Mouse (Mus musculus) kidney, adult 2 months (tissue): ENCODE measurements at regions not wholly inside any gene's neighbourhood (a gene's known extent, or its start where the extent isn't known, plus 50 kb on each side); places are given as distances from the start of the nearest gene placed in this dataset.
A peak's percentile ranks its signal among the peaks of the same experiment; 100 is the strongest.

ENCODE experiments used
- DNase-seq: peaks from one replicate; pipeline ENCODE4 v3.0.0; 2021
- H3K27ac ChIP-seq: fragments of 200-500 bp; 2 replicates; pipeline ENCODE4 v1.5.1; 2012; ENCODE audit warnings: low read depth, low read length, control low read depth, inconsistent platforms; ENCODE audit not compliant: insufficient read depth
- H3K27me3 ChIP-seq: fragments of 200-500 bp; replicated peaks from 2 replicates; pipeline ENCODE4 v1.6.1; 2012; ENCODE audit warnings: mild to moderate bottlenecking, moderate library complexity, low read length, inconsistent platforms; ENCODE audit not compliant: control insufficient read depth, insufficient read depth
- H3K36me3 ChIP-seq: fragments of 200-500 bp; 2 replicates; pipeline ENCODE4 v1.6.1; 2012; ENCODE audit warnings: mild to moderate bottlenecking, moderate library complexity, low read length, inconsistent platforms; ENCODE audit not compliant: control insufficient read depth, insufficient read depth
- H3K4me1 ChIP-seq: fragments of 200-500 bp; 2 replicates; pipeline ENCODE4 v1.6.1; 2011; ENCODE audit warnings: low read length; ENCODE audit not compliant: control insufficient read depth, insufficient read depth
- H3K4me3 ChIP-seq: fragments of 200-500 bp; 2 replicates; pipeline ENCODE4 v1.5.1; 2011; ENCODE audit warnings: mild to moderate bottlenecking, low read depth, low read length, control low read depth; ENCODE audit not compliant: insufficient read depth
- CTCF ChIP-seq: fragments of 200-500 bp; conservative IDR thresholded peaks from 2 replicates; pipeline ENCODE4 v1.5.1; 2011; ENCODE audit warnings: low read depth, mild to moderate bottlenecking, control low read depth, low read length, moderate library complexity, mixed read lengths; ENCODE audit not compliant: insufficient read depth, insufficient read length
- POLR2A ChIP-seq: fragments of 200-500 bp; IDR thresholded peaks from one replicate; pipeline ENCODE4 v1.6.1; 2011; ENCODE audit warnings: low read depth, low read length, control low read depth
- WGBS: fragments of 180-500 bp; shearing (Covaris S2); methylation state at CpG from one replicate; pipeline ENCODE4 v1.1.7; 2018; 5-methylcytosine and 5-hydroxymethylcytosine counted together

- TF ChIP-seq POLR2A (no peak), CTCF (no peak)
Observed at GRCm38 (mm10) chr9:30534961-30535360, 108.1 kb downstream of the Snx19 start.

GRCm38 (mm10) chr9:30533780-30534343 lies 107.0 kb downstream of the Snx19 start:
- H3K36me3 ChIP-seq: no peaks in the 10 kb centered on the region
- WGBS: 85% methylated on average over 11 of the region's 11 CpGs
- H3K27ac ChIP-seq: no peak overlapping the region
- DNase-seq: no peak
- no peaks in the 10 kb centered on the region for H3K4me1 ChIP-seq
- no peak overlapping the region for H3K4me3 ChIP-seq
- H3K27me3 ChIP-seq: no peaks in the 10 kb centered on the region
- TF ChIP-seq CTCF (no peak), POLR2A (no peak)

More at GRCm38 (mm10) chr9:30534961-30535360, 108.1 kb downstream of the Snx19 start:
- no peak for DNase-seq
- Histone ChIP-seq H3K27ac (no peak overlapping the region), H3K36me3 (no peaks in the 10 kb centered on the region), H3K4me3 (no peak overlapping the region), H3K4me1 (no peaks in the 10 kb centered on the region), H3K27me3 (no peaks in the 10 kb centered on the region)
- 37% methylated on average over 4 of the region's 4 CpGs for WGBS

GRCm38 (mm10) chr9:30533091-30533779 lies 106.3 kb downstream of the Snx19 start:
- no peak for DNase-seq
- H3K27me3 ChIP-seq: no peaks in the 10 kb centered on the region
- no peak overlapping the region for H3K4me3 ChIP-seq
- no peak overlapping the region for H3K27ac ChIP-seq
- no peaks in the 10 kb centered on the region for H3K4me1 ChIP-seq
- 67% methylated on average over 9 of the region's 9 CpGs for WGBS
- no peaks in the 10 kb centered on the region for H3K36me3 ChIP-seq
- TF ChIP-seq CTCF (no peak), POLR2A (no peak)

DNA sequence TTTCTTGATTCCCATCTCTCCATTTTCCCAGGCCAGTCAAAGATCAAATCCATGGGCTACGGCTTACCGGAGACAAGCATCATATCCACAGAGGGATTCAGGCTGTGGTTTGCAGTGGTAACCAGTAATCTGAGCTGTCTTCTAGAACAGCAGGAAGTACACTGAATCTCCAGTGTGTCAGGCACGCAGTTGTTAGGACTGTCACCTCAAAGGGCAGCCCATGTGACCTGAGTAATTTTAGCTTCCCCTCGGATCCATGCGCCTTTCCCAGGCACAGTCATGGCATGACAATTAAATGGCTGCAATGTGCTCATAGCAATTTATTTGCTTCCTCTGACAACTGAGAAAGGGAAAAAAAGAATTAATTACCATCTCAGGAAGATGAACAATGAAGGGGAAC lies 98.2 kb downstream of the Snx19 start:
- Histone ChIP-seq H3K27ac (no peak overlapping the region), H3K27me3 (no peaks in the 10 kb centered on the region), H3K36me3 (no peaks in the 10 kb centered on the region), H3K4me3 (no peak overlapping the region), H3K4me1 (no peaks in the 10 kb centered on the region)
- no peak for DNase-seq
- 44% methylated on average over 5 of the region's 5 CpGs for WGBS
- TF ChIP-seq POLR2A: no peak
- no peak for TF ChIP-seq CTCF

- TF ChIP-seq CTCF: no peak
- no peak for TF ChIP-seq POLR2A
- H3K36me3 ChIP-seq: no peaks in the 10 kb centered on the region
- H3K27me3 ChIP-seq: no peaks in the 10 kb centered on the region
- H3K4me1 ChIP-seq: no peaks in the 10 kb centered on the region
- no peak for DNase-seq
- no peak overlapping the region for H3K27ac ChIP-seq
- WGBS: 89% methylated on average over 6 of the region's 6 CpGs
- H3K4me3 ChIP-seq: no peak overlapping the region
Observed at GRCm38 (mm10) chr9:30524401-30525066, 97.6 kb downstream of the Snx19 start.

- Histone ChIP-seq H3K27me3 (no peaks in the 10 kb centered on the region), H3K27ac (no peak overlapping the region), H3K4me1 (no peaks in the 10 kb centered on the region), H3K4me3 (no peak overlapping the region), H3K36me3 (no peaks in the 10 kb centered on the region)
- WGBS: 34% methylated on average over 2 of the region's 2 CpGs
- DNase-seq: peak; percentile 86
- TF ChIP-seq CTCF: no peak
- no peak for TF ChIP-seq POLR2A
Observed at GRCm38 (mm10) chr9:30523852-30524251, 96.9 kb downstream of the Snx19 start.

- Histone ChIP-seq H3K4me1 (no peaks in the 10 kb centered on the region), H3K4me3 (no peak overlapping the region), H3K27me3 (no peaks in the 10 kb centered on the region), H3K27ac (no peak overlapping the region), H3K36me3 (no peaks in the 10 kb centered on the region)
- peak; percentile 61 for DNase-seq
- TF ChIP-seq CTCF (no peak), POLR2A (no peak)
- WGBS: 79% methylated on average over 10 of the region's 10 CpGs
Observed at GRCm38 (mm10) chr9:30522595-30523350, 95.9 kb downstream of the Snx19 start.
